Mouse (Mus musculus) induced T-regulatory cell, adult 2 months (primary cell): ENCODE results near the gene Ttc8.

Source experiments
- DNase-seq: peaks from one replicate; pipeline ENCODE4 v3.0.0-alpha.2; 2012; ENCODE audit warnings: low read depth

The Ttc8 gene

GRCm38 (mm10) chr12:99028665-99029064 lies 108.3 kb downstream of the Ttc8 start:
- no peak for DNase-seq

- no peak for DNase-seq
Observed at GRCm38 (mm10) chr12:99030022-99030421, 109.6 kb downstream of the Ttc8 start.
